Comparison of ENCODE assay signal across 31 mouse cellular contexts in genomic region chr8:116676174-116676573, GRCm38 (mm10).
"Had no signal": no experiment of that assay in that cellular context is flagged by ENCODE, and none has a peak within 500 bp of the region (broad histone marks: within the 10 kb centered on the region; RNA-seq: fewer than 3 reads in every experiment).

No protein-coding gene starts in this region.

- ATAC-seq: liver, embryonic 12.5 days; liver, postnatal 0 days; lung, postnatal 0 days; midbrain, embryonic 13.5 days; midbrain, embryonic 15.5 days; midbrain, embryonic 16.5 days had no signal

- H3K4me3 ChIP-seq: limb, embryonic 10.5 days; limb, embryonic 12.5 days; limb, embryonic 13.5 days; limb, embryonic 15.5 days; liver, embryonic 12.5 days; liver, embryonic 13.5 days; liver, embryonic 15.5 days; lung, embryonic 15.5 days; midbrain, embryonic 10.5 days; midbrain, embryonic 12.5 days; midbrain, embryonic 13.5 days; midbrain, embryonic 15.5 days; myocyte had no signal

- H3K4me1 ChIP-seq: limb, embryonic 10.5 days; limb, embryonic 12.5 days; limb, embryonic 13.5 days; limb, embryonic 15.5 days; liver, embryonic 12.5 days; liver, embryonic 13.5 days; liver, embryonic 15.5 days; lung, embryonic 15.5 days; megakaryocyte, embryonic 14.5 days; midbrain, embryonic 10.5 days; midbrain, embryonic 12.5 days; midbrain, embryonic 13.5 days; midbrain, embryonic 15.5 days had no signal

- H3K27ac ChIP-seq: limb, embryonic 10.5 days; limb, embryonic 12.5 days; limb, embryonic 13.5 days; limb, embryonic 15.5 days; liver, embryonic 12.5 days; liver, embryonic 13.5 days; liver, embryonic 14.5 days; liver, embryonic 15.5 days; lung, embryonic 15.5 days; macrophage; midbrain, embryonic 10.5 days; midbrain, embryonic 12.5 days; midbrain, embryonic 13.5 days; midbrain, embryonic 15.5 days had no signal

- H3K9me3 ChIP-seq: limb, embryonic 10.5 days; limb, embryonic 12.5 days; limb, embryonic 13.5 days; limb, embryonic 15.5 days; liver, embryonic 12.5 days; liver, embryonic 13.5 days; liver, embryonic 15.5 days; lung, embryonic 15.5 days; midbrain, embryonic 10.5 days; midbrain, embryonic 12.5 days; midbrain, embryonic 13.5 days; midbrain, embryonic 15.5 days had no signal

- H3K27me3 ChIP-seq: limb, embryonic 12.5 days; limb, embryonic 13.5 days; limb, embryonic 15.5 days; liver, embryonic 12.5 days; liver, embryonic 13.5 days; liver, embryonic 15.5 days; lung, embryonic 15.5 days; megakaryocyte, embryonic 14.5 days; midbrain, embryonic 12.5 days; midbrain, embryonic 13.5 days; midbrain, embryonic 15.5 days had no signal

- H3K9ac ChIP-seq: limb, embryonic 12.5 days; limb, embryonic 13.5 days; limb, embryonic 15.5 days; liver, embryonic 12.5 days; liver, embryonic 13.5 days; liver, embryonic 14.5 days; liver, embryonic 15.5 days; liver, postnatal 0 days; lung, embryonic 14.5 days; lung, embryonic 15.5 days; midbrain, embryonic 12.5 days; midbrain, embryonic 13.5 days; midbrain, embryonic 15.5 days had no signal

- H3K36me3 ChIP-seq: limb, embryonic 10.5 days; limb, embryonic 12.5 days; limb, embryonic 13.5 days; limb, embryonic 15.5 days; liver, embryonic 12.5 days; liver, embryonic 13.5 days; liver, embryonic 15.5 days; lung, embryonic 15.5 days; midbrain, embryonic 10.5 days; midbrain, embryonic 12.5 days; midbrain, embryonic 13.5 days; midbrain, embryonic 15.5 days had no signal

- DNase-seq: left cerebral cortex, postnatal 4 days; liver; liver, embryonic 13.5 days; liver, postnatal 0 days; lung, adult 18-20 months; lung, adult 2 months; lung, embryonic 14.5 days; lung, postnatal 10 days; lung, postnatal 14 days; lung, postnatal 36 days; lung, postnatal 4 days; midbrain, embryonic 14.5 days had no signal

- H3K4me2 ChIP-seq: limb, embryonic 12.5 days; limb, embryonic 13.5 days; limb, embryonic 15.5 days; liver, embryonic 11.5 days; liver, embryonic 12.5 days; liver, embryonic 13.5 days; liver, embryonic 15.5 days; lung, embryonic 14.5 days; lung, embryonic 15.5 days; midbrain, embryonic 11.5 days; midbrain, embryonic 12.5 days; midbrain, embryonic 13.5 days; midbrain, embryonic 15.5 days had no signal
